Mouse (Mus musculus) E14TG2a.4 (cell line): Measurements from ENCODE around the gene S100a10.

ENCODE experiments used
- CTCF ChIP-seq: conservative IDR thresholded peaks from 2 replicates; pipeline ENCODE4 v1.5.1; 2014; ENCODE audit warnings: low read length
- NANOG ChIP-seq: IDR thresholded peaks from 2 replicates; pipeline ENCODE4 v1.6.1; 2014; ENCODE audit warnings: borderline replicate concordance, low read length, mixed read lengths
- POU5F1 ChIP-seq: IDR thresholded peaks from 2 replicates; pipeline ENCODE4 v1.6.1; 2014; ENCODE audit warnings: low read length, borderline replicate concordance

DNA sequence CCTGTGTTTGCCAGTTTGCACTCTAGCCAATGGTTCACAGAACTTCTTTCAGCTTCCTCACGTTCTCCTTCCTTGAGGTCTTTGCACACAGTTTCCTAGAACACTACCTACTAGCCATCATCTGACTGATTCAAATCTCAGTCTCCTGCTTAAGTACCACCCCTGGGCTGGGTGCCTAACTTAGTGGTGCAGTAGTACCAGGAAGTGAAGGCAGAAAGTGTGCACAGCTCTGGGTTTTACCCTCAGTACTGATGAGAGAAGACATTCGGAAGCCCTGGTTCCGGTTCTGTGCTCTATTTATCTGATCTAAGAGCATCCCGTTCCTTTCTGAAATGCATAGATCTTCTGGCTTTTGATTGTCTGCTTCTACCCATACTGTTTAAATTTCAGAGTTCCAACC, 26.8 kb downstream of the S100a10 start:
- no peak for TF ChIP-seq CTCF
- no peak for TF ChIP-seq POU5F1
- TF ChIP-seq NANOG, result no peak
